Mouse (Mus musculus) small intestine, adult 2 months (tissue): ENCODE results near the gene Rmdn3. TPM values are rescaled to one million over a fixed set of nuclear protein-coding genes. Genes with fewer than 3 reads are reported as not detected.
A peak's percentile ranks its signal among the peaks of the same experiment; 100 is the strongest.

Experiments
- H3K27ac ChIP-seq: fragments of 200-500 bp; 2 replicates; pipeline ENCODE4 v1.5.1; 2012; ENCODE audit warnings: low read depth, low read length, control low read depth, inconsistent platforms; ENCODE audit not compliant: insufficient read depth
- H3K27me3 ChIP-seq: fragments of 200-500 bp; 2 replicates; pipeline ENCODE4 v1.6.1; 2012; ENCODE audit warnings: mild to moderate bottlenecking, moderate library complexity, low read length, inconsistent platforms; ENCODE audit not compliant: control insufficient read depth, insufficient read depth
- H3K36me3 ChIP-seq: fragments of 200-500 bp; 2 replicates; pipeline ENCODE4 v1.6.1; 2012; ENCODE audit warnings: mild to moderate bottlenecking, low read length, control low read depth, inconsistent platforms; ENCODE audit not compliant: control insufficient read depth, insufficient read depth
- H3K4me1 ChIP-seq: fragments of 200-500 bp; 2 replicates; pipeline ENCODE4 v1.6.1; 2012; ENCODE audit warnings: low read length, inconsistent platforms, mixed read lengths; ENCODE audit not compliant: control insufficient read depth, insufficient read depth, insufficient read length
- H3K4me3 ChIP-seq: fragments of 200-500 bp; 2 replicates; pipeline ENCODE4 v1.5.1; 2012; ENCODE audit warnings: low read depth, mild to moderate bottlenecking, control low read depth, inconsistent platforms, low read length, moderate library complexity
- CTCF ChIP-seq: fragments of 200-500 bp; IDR thresholded peaks from 2 replicates; pipeline ENCODE4 v1.5.1; 2012; ENCODE audit warnings: low read depth, mild to moderate bottlenecking, control low read depth, inconsistent platforms, low read length, moderate library complexity, mixed read lengths; ENCODE audit not compliant: insufficient replicate concordance, insufficient read length; ENCODE audit errors: extremely low read depth
- POLR2A ChIP-seq: fragments of 200-500 bp; IDR thresholded peaks from 2 replicates; pipeline ENCODE4 v1.6.1; 2012; ENCODE audit warnings: low read depth, mild to moderate bottlenecking, control low read depth, inconsistent platforms, low read length, moderate library complexity
- WGBS: fragments of 180-500 bp; shearing (Covaris S2); methylation state at CpG from one replicate; pipeline ENCODE4 v1.1.7; 2018; 5-methylcytosine and 5-hydroxymethylcytosine counted together
- polyA plus RNA-seq: library from polyadenylated mRNA; depleted of rRNA; stranded (reverse); fragments of >200 nt; gene quantifications from 2 replicates; pipeline ENCODE4 v1.2.3, GENCODE M21; 2012

Rmdn3 gene
- polyA plus RNA-seq, 1 experiment = 57.3 TPM

- Histone ChIP-seq H3K36me3 (no peaks in the 10 kb centered on the region; the same call in 1 of the 2 replicates), H3K4me1 (peaks cover 14% of the 10 kb centered on the region), H3K27ac (peak within 1 kb of the TSS; percentile 92), H3K4me3 (peak within 1 kb of the TSS; percentile 68), H3K27me3 (no peaks in the 10 kb centered on the region)
- TF ChIP-seq POLR2A (no peak), CTCF (no peak)
- under 1% methylated on average over 60 of the region's 60 CpGs for WGBS
These were observed 10.3 kb upstream of the Rmdn3 start, which contains the start of gene Gchfr for GRCm38 (mm10) chr2:119166901-119167865. TSS of gene Gchfr (plus strand) at chr2:119167773.

DNA sequence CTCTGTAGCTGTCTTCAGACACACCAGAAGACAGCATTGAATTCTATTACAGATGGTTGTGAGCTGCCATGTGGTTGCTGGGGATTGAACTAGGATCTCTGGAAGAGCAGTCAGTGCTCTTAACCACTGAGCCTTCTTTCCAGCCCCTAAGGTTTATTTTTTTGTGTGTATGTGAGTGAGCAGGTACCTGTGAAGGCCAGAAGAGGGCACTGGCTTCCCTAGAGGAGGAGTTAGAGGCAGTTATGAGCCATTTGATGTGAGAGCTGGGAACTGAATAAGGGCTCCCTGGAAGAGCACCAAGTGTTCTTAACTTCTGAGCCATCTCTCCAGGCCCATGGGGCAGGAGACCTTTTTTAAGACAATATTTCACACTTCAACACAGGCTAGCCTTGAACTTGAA, 8.6 kb upstream of the Rmdn3 start:
- Histone ChIP-seq H3K36me3 (no peaks in the 10 kb centered on the region), H3K4me1 (peaks cover 14% of the 10 kb centered on the region), H3K4me3 (no peak overlapping the region), H3K27ac (no peak overlapping the region), H3K27me3 (no peaks in the 10 kb centered on the region)
- TF ChIP-seq POLR2A = no peak
- TF ChIP-seq CTCF = no peak

DNA sequence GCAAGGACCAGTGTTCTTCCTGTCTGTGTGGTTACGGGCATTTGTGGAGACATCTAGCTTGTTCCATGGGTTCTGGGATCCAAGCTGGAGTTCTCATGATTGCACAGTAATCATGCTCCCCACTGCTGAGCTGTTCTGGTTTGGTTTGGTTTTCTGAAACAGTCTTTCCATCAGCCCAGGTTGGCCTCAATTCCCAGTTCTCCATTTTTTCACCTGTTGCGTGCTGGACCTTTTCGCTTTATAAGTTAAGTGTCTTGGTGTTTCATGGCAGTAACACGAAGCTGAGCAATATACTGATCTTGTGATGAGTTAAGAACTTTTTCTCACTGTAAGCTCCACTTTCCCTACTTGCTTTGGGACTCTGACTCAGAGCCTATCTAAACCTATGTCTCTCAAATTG, 7.2 kb upstream of the Rmdn3 start:
- Histone ChIP-seq H3K4me3 (no peak overlapping the region), H3K27ac (no peak overlapping the region), H3K27me3 (no peaks in the 10 kb centered on the region), H3K36me3 (no peaks in the 10 kb centered on the region), H3K4me1 (peaks cover 14% of the 10 kb centered on the region)
- 86% methylated on average over 4 of the region's 4 CpGs for WGBS
- no peak for TF ChIP-seq CTCF
- TF ChIP-seq POLR2A = no peak

DNA sequence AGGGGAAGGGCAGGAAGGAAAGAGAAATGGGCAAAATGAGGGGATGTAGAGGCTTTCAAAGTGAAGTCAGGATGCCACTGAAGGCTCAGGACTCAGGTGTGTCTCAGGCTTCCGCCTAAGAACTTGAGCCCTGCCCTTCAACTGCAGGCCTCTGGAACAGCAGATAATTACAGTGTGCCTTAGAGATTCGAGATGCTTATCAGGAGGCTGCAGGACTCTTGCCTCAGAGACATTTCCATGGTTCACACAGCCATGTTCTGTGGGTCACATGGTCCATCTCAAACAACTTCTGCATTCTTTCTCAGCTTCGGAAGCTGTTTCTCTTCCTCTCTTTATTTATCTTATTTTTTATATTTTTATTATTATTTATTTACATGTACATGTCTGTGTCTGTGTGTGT, 6.3 kb upstream of the Rmdn3 start:
- H3K27me3 ChIP-seq = no peaks in the 10 kb centered on the region
- 30% methylated on average over 3 of the region's 3 CpGs for WGBS
- no peak for TF ChIP-seq POLR2A
- peaks cover 14% of the 10 kb centered on the region for H3K4me1 ChIP-seq
- no peak overlapping the region for H3K4me3 ChIP-seq
- H3K36me3 ChIP-seq = no peaks in the 10 kb centered on the region
- peak overlapping the region; percentile 84 for H3K27ac ChIP-seq

DNA sequence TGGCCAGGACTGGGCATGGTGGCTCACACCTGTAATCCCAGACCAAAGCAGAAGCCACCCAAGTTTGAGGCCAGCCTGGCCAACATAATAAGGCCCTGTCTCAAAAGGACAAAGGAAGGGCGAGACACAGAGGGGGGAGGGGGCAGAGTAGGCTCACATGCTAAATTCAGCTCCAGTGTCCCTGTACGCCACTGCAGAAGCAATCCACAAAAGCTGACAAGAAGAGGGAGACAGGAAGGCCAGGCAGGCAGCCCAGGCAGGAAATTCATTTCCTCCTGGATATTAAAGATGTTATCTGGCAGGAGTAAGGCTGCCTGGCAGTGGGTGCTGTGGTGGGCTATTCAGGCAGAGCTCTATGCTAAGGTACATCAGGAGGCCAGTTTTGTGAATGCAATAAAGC, 4.4 kb upstream of the Rmdn3 start:
- H3K36me3 ChIP-seq = no peaks in the 10 kb centered on the region
- H3K4me3 ChIP-seq = no peak overlapping the region
- no peak for TF ChIP-seq POLR2A
- no peak for TF ChIP-seq CTCF
- H3K27me3 ChIP-seq = no peaks in the 10 kb centered on the region
- WGBS = 59% methylated on average over 2 of the region's 2 CpGs
- H3K4me1 ChIP-seq = peaks cover 4% of the 10 kb centered on the region; the same call in 1 of the 2 replicates
- no peak overlapping the region for H3K27ac ChIP-seq

GRCm38 (mm10) chr2:119157836-119158235, 1.0 kb upstream of the Rmdn3 start:
- peaks cover 11% of the 10 kb centered on the region for H3K4me1 ChIP-seq
- no peak overlapping the region for H3K27ac ChIP-seq
- H3K27me3 ChIP-seq = no peaks in the 10 kb centered on the region
- TF ChIP-seq CTCF (no peak), POLR2A (no peak)
- H3K4me3 ChIP-seq = no peak overlapping the region
- peaks cover 14% of the 10 kb centered on the region for H3K36me3 ChIP-seq

- Histone ChIP-seq H3K4me1 (peaks cover 9% of the 10 kb centered on the region), H3K4me3 (peak overlapping the region; percentile 90), H3K36me3 (peaks cover 26% of the 10 kb centered on the region), H3K27me3 (no peaks in the 10 kb centered on the region), H3K27ac (peak overlapping the region; percentile 91)
- WGBS = 1% methylated on average over 34 of the region's 34 CpGs
- no peak for TF ChIP-seq POLR2A
- no peak for TF ChIP-seq CTCF
These were observed 653 bp downstream of the Rmdn3 start for GRCm38 (mm10) chr2:119156081-119156680.

DNA sequence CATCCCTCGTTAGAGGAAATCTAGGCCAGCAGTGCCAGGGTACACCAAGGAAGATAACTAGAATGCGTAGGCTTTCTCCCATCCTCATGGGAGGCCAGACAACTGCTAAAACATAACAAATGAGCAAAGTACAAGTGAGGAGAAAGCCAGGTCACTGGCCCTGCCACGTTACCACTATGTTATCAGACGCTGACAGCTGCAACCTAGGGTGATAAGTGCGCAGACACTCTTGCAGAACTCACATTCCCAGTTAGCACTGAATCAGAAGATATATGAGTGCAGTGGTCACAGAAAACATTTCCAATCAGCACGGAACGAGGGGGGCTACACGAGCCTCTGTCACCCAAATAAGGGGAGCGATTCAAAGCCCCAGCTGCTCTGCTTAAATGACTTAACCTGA, 1.4 kb downstream of the Rmdn3 start:
- 37% methylated on average over 9 of the region's 9 CpGs for WGBS
- Histone ChIP-seq H3K27ac (peak overlapping the region; percentile 91), H3K36me3 (peaks cover 33% of the 10 kb centered on the region), H3K27me3 (no peaks in the 10 kb centered on the region), H3K4me3 (peak overlapping the region; percentile 44), H3K4me1 (peaks cover 9% of the 10 kb centered on the region)
- TF ChIP-seq CTCF (no peak), POLR2A (no peak)
